Mouse (Mus musculus) heart, adult 9 months (tissue): Measurements from ENCODE around the gene Klk1b8.
"Not testable (repeated sequence)": the region's sequence is repeated elsewhere in the genome, so short reads cannot be mapped to it uniquely, and the experiment has no call there.

Experiments
- DNase-seq, 2 experiments: peaks; one replicate each; pipeline ENCODE4 v3.0.0; 2022; ENCODE audit warnings: low spot score in 2 of 2

The Klk1b8 gene

DNA sequence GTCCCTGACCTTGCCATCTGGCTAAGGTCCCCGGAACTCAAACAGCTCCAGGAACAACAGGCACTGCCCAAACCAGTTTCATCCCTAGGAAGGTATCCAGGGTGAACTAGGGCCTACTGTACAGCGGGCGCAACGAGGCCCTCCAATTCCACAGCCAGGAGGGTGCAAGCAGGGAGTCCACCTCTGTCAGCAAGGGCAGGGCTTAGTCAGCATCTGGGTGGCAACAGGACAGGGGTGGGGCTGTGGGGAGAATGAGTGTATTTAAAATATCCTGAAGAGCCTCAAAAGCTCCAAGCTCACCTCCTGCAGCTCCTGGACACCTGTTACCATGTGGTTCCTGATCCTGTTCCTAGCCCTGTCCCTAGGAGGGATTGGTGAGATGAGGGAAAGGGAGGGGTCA is 45.1 kb downstream of the Klk1b8 start, which contains the start of gene Klk1b11:
TSS of gene Klk1b11 (plus strand) at position 301 of the 400 bp plus-strand sequence.
- not testable (repeated sequence) for DNase-seq
